Mouse (Mus musculus) spleen, postnatal 4 days (tissue): ENCODE results near the gene Shpk.

Experiments
- DNase-seq, 2 experiments: peaks; one replicate each; pipeline ENCODE4 v3.0.0; 2022; ENCODE audit warnings: low spot score in 2 of 2

The Shpk gene

GRCm38 (mm10) chr11:73261385-73261784 is 62.1 kb downstream of the Shpk start:
- DNase-seq = no peak

GRCm38 (mm10) chr11:73267267-73267666 is 68.0 kb downstream of the Shpk start, which contains the start of gene Trpv3:
Trpv3 (plus strand) TSS chr11:73267388.
- no peak for DNase-seq
